Mouse (Mus musculus) activated CD4-positive, CD25-positive, alpha-beta regulatory T cell, adult 4 months (primary cell): ENCODE measurements around the gene Apoa1. TPM values are rescaled to one million over a fixed set of nuclear protein-coding genes. Genes with fewer than 3 reads are reported as not detected.

Source experiments
- ATAC-seq: one replicate; pipeline ENCODE4 v1.8.0; 2017
- polyA plus RNA-seq, 2 experiments: library from polyadenylated mRNA; unstranded; fragments of 100-300 nt; shearing (Covaris generic); gene quantifications; one replicate each; pipeline ENCODE4 v1.2.1; 2017

Gene Apoa1
- polyA plus RNA-seq = not detected

- no peak for ATAC-seq
Measured at GRCm38 (mm10) chr9:46228491-46228890, at the start of gene Apoa1. Gene Apoa1 (plus strand): TSS chr9:46228580.

- no peak for ATAC-seq
Measured at GRCm38 (mm10) chr9:46178595-46178994, 49.8 kb upstream of the Apoa1 start.

GRCm38 (mm10) chr9:46181297-46181696 is 47.1 kb upstream of the Apoa1 start:
- ATAC-seq = no peak

GRCm38 (mm10) chr9:46184542-46184941 is 43.8 kb upstream of the Apoa1 start:
- no peak for ATAC-seq

- peak; percentile 68 for ATAC-seq
Measured at GRCm38 (mm10) chr9:46185191-46185590, 43.2 kb upstream of the Apoa1 start.

GRCm38 (mm10) chr9:46186387-46186786 is 42.0 kb upstream of the Apoa1 start:
- no peak for ATAC-seq

- ATAC-seq = no peak
Measured at GRCm38 (mm10) chr9:46188370-46188769, 40.0 kb upstream of the Apoa1 start.

- ATAC-seq = no peak
Measured at GRCm38 (mm10) chr9:46188956-46189355, 39.4 kb upstream of the Apoa1 start.

- ATAC-seq = no peak
Measured at GRCm38 (mm10) chr9:46189381-46189780, 39.0 kb upstream of the Apoa1 start.

- ATAC-seq = no peak
Measured at GRCm38 (mm10) chr9:46191234-46191633, 37.1 kb upstream of the Apoa1 start.

GRCm38 (mm10) chr9:46191644-46192043 is 36.7 kb upstream of the Apoa1 start:
- peak; percentile 72 for ATAC-seq

GRCm38 (mm10) chr9:46192642-46193041 is 35.7 kb upstream of the Apoa1 start:
- no peak for ATAC-seq

- ATAC-seq = no peak
Measured at GRCm38 (mm10) chr9:46194809-46195208, 33.6 kb upstream of the Apoa1 start.

GRCm38 (mm10) chr9:46196699-46197169 is 31.6 kb upstream of the Apoa1 start:
- no peak for ATAC-seq

- no peak for ATAC-seq
Measured at GRCm38 (mm10) chr9:46198461-46198860, 29.9 kb upstream of the Apoa1 start.

GRCm38 (mm10) chr9:46198936-46199335 is 29.4 kb upstream of the Apoa1 start:
- no peak for ATAC-seq

GRCm38 (mm10) chr9:46199609-46200008 is 28.8 kb upstream of the Apoa1 start:
- ATAC-seq = no peak

- no peak for ATAC-seq
Measured at GRCm38 (mm10) chr9:46206834-46207500, 21.4 kb upstream of the Apoa1 start.

- no peak for ATAC-seq
Measured at GRCm38 (mm10) chr9:46207501-46207869, 20.9 kb upstream of the Apoa1 start.

- ATAC-seq = no peak
Measured at GRCm38 (mm10) chr9:46208401-46208974, 19.9 kb upstream of the Apoa1 start.

- ATAC-seq = no peak
Measured at GRCm38 (mm10) chr9:46210473-46210872, 17.9 kb upstream of the Apoa1 start.

GRCm38 (mm10) chr9:46214276-46214675 is 14.1 kb upstream of the Apoa1 start:
- no peak for ATAC-seq

- ATAC-seq = no peak
Measured at GRCm38 (mm10) chr9:46214946-46215337, 13.4 kb upstream of the Apoa1 start.
